Mouse (Mus musculus) lung, embryonic 14.5 days (tissue): ENCODE measurements around the gene Akr1c6. TPM values are rescaled to one million over a fixed set of nuclear protein-coding genes. Genes with fewer than 3 reads are reported as not detected.

Experiments used
- ATAC-seq: fragments of 200-750 bp; cut with Nextera tagmentation; 2 replicates; pipeline ENCODE4 v1.8.0; 2017; ENCODE audit warnings: mild to moderate bottlenecking, moderate TSS enrichment, moderate library complexity; ENCODE audit not compliant: insufficient read depth
- DNase-seq: peaks from one replicate; pipeline ENCODE4 v3.0.0-alpha.2; 2015
- H3K27ac ChIP-seq: fragments of 300-500 bp; sonication (generic); 2 replicates; pipeline ENCODE4 v1.5.1; 2014; ENCODE audit warnings: low read depth, mild to moderate bottlenecking, moderate library complexity
- H3K27me3 ChIP-seq: fragments of 300-500 bp; sonication (generic); 2 replicates; pipeline ENCODE4 v1.6.1; 2014; ENCODE audit warnings: low read length, control low read depth; ENCODE audit not compliant: insufficient read depth
- H3K36me3 ChIP-seq: fragments of 300-500 bp; sonication (generic); 2 replicates; pipeline ENCODE4 v1.6.1; 2014; ENCODE audit warnings: control low read depth; ENCODE audit not compliant: insufficient read depth
- H3K4me1 ChIP-seq: fragments of 300-500 bp; sonication (generic); 2 replicates; pipeline ENCODE4 v1.6.1; 2014; ENCODE audit warnings: antibody characterized with exemption, control low read depth; ENCODE audit not compliant: insufficient read depth
- H3K4me2 ChIP-seq: fragments of 300-500 bp; sonication (generic); 2 replicates; pipeline ENCODE4 v1.6.1; 2014; ENCODE audit warnings: mild to moderate bottlenecking
- H3K4me3 ChIP-seq: fragments of 300-500 bp; sonication (generic); 2 replicates; pipeline ENCODE4 v1.5.1; 2014; ENCODE audit warnings: low read depth, low read length
- H3K9ac ChIP-seq: fragments of 300-500 bp; sonication (generic); 2 replicates; pipeline ENCODE4 v1.6.1; 2014
- H3K9me3 ChIP-seq: fragments of 300-500 bp; sonication (generic); 2 replicates; pipeline ENCODE4 v1.6.1; 2016; ENCODE audit warnings: low read depth, low read length, control low read depth
- CTCF ChIP-seq: IDR thresholded peaks from 2 replicates; pipeline ENCODE4 v1.5.1; 2016; ENCODE audit warnings: antibody characterized with exemption, low read depth
- WGBS: fragments of 180-500 bp; shearing (Covaris S2); extraction: QIAGEN DNeasy Blood & Tissue Kit; methylation state at CpG from one replicate; pipeline ENCODE4 v1.1.7; 2014; 5-methylcytosine and 5-hydroxymethylcytosine counted together
- polyA plus RNA-seq: library from polyadenylated mRNA; unstranded; fragments of >200 nt; fragmentation: Nextera tagmentation; extraction: Ambion mirVana; gene quantifications from 2 replicates; pipeline ENCODE4 v1.2.1, GENCODE M21; 2014

Akr1c6 gene
- polyA plus RNA-seq, 1 experiment from 2014 or later, result not detected

DNA sequence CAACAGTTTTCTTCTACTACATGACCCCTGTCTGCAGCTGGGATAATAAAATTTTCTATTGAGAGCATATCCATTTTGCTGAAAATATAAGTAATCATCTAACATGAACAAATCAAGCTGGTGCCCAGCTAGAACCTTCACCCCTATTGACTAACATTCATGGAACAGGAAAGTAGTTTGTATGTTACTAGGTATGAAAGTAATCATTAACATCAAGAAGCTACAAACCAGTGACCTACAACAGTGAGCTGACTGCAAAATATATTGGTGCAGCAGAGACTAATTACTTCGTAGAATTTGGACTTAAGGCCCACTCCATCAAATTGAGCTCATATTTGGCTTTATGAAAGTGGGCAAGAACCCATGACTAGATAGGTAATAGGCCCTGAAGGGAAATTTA lies 27.3 kb upstream of the Akr1c6 start:
- H3K4me3 ChIP-seq, result no peak overlapping the region
- ATAC-seq (no peak), DNase-seq (no peak)
- H3K27me3 ChIP-seq, result no peaks in the 10 kb centered on the region
- WGBS, result 81% methylated on average over 1 of the region's 1 CpGs
- no peaks in the 10 kb centered on the region for H3K36me3 ChIP-seq
- no peak overlapping the region for H3K27ac ChIP-seq
- H3K9ac ChIP-seq, result no peak overlapping the region
- TF ChIP-seq CTCF, result no peak
- no peaks in the 10 kb centered on the region for H3K4me1 ChIP-seq
- H3K4me2 ChIP-seq, result no peak overlapping the region
- no peaks in the 10 kb centered on the region for H3K9me3 ChIP-seq

DNA sequence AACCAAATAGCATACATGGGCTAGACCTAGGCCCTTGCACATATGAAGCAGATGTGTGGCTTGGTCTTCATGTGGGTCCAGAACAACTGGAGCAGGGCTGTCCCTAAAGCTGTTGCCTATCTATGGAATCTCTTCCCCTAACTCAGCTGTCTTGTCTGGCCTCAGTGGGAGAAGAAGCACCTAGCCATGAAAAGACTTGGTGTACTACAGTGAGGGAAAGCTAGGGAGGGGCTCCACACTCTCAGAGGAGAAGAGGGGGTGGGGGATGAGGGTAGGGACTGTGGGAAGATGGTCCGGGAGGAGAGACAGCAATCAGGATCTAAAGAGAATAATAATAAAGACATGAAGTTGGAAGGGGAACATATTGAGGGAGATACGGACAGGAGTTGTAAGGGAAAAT lies 5.5 kb upstream of the Akr1c6 start:
- no peaks in the 10 kb centered on the region for H3K27me3 ChIP-seq
- no peaks in the 10 kb centered on the region for H3K9me3 ChIP-seq
- no peaks in the 10 kb centered on the region for H3K4me1 ChIP-seq
- no peaks in the 10 kb centered on the region for H3K36me3 ChIP-seq
- H3K9ac ChIP-seq, result no peak overlapping the region
- 79% methylated on average over 2 of the region's 2 CpGs for WGBS
- TF ChIP-seq CTCF, result no peak
- H3K27ac ChIP-seq, result no peak overlapping the region
- no peak overlapping the region for H3K4me2 ChIP-seq
- no peak for DNase-seq
- H3K4me3 ChIP-seq, result no peak overlapping the region
- no peak for ATAC-seq

DNA sequence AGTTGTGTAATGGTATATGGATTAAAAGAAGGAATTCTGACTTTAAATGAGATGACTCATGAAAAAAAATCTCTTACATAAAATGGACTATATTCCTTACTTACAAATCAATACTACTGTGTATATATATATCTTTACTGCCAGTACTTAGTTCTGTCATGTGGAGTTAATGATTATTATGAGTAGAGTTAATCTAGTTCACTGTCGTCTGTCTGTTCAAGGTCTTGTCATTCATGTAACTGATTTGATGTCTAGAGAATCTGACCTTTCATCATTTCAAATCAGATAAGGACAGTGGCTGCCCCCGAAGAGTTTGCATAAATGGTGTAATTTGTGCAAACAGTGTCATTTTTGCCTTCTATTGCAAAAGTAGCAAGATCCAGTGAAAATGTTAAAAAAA lies 5.1 kb upstream of the Akr1c6 start:
- Histone ChIP-seq H3K4me1 (no peaks in the 10 kb centered on the region), H3K9me3 (no peaks in the 10 kb centered on the region), H3K27me3 (no peaks in the 10 kb centered on the region), H3K27ac (no peak overlapping the region), H3K9ac (no peak overlapping the region), H3K4me2 (no peak overlapping the region), H3K36me3 (no peaks in the 10 kb centered on the region), H3K4me3 (no peak overlapping the region)
- ATAC-seq (no peak), DNase-seq (no peak)
- WGBS, result 50% methylated on average over 2 of the region's 2 CpGs
- TF ChIP-seq CTCF, result no peak

DNA sequence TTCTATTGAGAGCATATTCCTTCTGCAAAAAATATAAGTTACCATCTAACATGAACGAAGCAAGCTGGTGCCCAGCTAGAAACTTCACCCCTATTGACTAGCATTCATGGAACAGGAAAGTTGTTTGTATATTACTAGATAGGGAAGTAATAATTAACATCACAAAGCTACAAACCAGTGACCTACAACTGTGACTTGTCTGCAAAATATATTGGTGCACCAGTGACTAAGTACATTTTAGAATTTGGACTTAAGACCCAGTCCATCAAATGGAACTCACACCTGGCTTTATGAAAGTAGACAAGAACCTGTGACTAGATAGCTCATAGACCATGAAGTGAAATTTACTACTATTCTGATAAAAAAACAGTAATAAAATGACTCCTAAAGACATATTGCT lies 3.0 kb upstream of the Akr1c6 start:
- Histone ChIP-seq H3K36me3 (no peaks in the 10 kb centered on the region), H3K4me2 (no peak overlapping the region), H3K9ac (no peak overlapping the region), H3K4me3 (no peak overlapping the region), H3K27me3 (no peaks in the 10 kb centered on the region), H3K27ac (no peak overlapping the region), H3K4me1 (no peaks in the 10 kb centered on the region), H3K9me3 (no peaks in the 10 kb centered on the region)
- WGBS, result 76% methylated on average over 1 of the region's 1 CpGs
- no peak for TF ChIP-seq CTCF
- DNase-seq, result no peak
- ATAC-seq, result no peak

DNA sequence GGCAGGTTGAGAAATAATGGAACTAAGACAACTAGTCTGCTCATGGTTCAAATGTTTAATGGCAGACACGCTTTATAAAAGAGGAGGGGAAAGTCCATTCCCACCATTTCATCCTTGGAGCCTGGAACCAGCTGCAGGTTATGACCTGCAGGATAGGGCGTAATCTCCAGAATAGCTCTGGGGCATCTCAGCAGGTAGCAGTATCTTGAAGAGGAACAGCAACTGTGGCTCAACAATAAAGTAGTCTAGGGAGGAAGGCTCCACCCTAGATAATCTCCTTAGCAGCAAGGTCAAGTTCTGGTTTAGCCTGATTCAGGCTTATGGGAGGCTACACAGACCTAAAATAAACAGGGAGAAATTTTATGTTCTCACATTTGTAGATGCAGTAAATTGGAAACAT lies 31.5 kb downstream of the Akr1c6 start:
- whole genome bisulfite sequencing, result 88% methylated on average over 2 of the region's 2 CpGs
- TF ChIP-seq CTCF, result no peak
- no peak overlapping the region for H3K27ac ChIP-seq
- no peaks in the 10 kb centered on the region for H3K4me1 ChIP-seq
- H3K27me3 ChIP-seq, result no peaks in the 10 kb centered on the region
- H3K36me3 ChIP-seq, result no peaks in the 10 kb centered on the region
- no peak overlapping the region for H3K4me2 ChIP-seq
- no peak overlapping the region for H3K4me3 ChIP-seq
- no peaks in the 10 kb centered on the region for H3K9me3 ChIP-seq
- ATAC-seq (no peak), DNase-seq (no peak)
- no peak overlapping the region for H3K9ac ChIP-seq

DNA sequence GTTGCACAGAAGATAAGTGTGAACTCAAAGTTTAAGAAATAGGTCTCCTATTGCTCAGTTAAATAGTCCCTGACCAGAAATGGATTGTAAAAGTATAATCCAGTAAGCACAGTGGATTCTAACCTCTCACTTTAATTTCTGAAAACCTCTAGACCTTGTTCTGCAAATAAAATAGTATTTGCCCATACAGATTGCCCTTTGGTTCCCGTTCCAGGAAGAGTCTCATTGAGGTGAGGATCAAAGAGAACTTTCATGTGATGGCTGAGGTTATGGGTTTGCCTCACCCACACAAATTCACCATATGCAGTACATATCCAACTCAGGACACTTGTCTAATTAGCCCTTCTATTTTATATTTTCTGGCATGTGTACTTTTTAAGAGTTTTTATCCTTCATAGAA lies 33.8 kb downstream of the Akr1c6 start:
- 60% methylated on average over 1 of the region's 1 CpGs for WGBS
- no peak for DNase-seq
- no peak for ATAC-seq
- Histone ChIP-seq H3K4me3 (no peak overlapping the region), H3K27ac (no peak overlapping the region), H3K27me3 (no peaks in the 10 kb centered on the region), H3K9me3 (no peaks in the 10 kb centered on the region), H3K4me1 (no peaks in the 10 kb centered on the region), H3K9ac (no peak overlapping the region), H3K4me2 (no peak overlapping the region), H3K36me3 (no peaks in the 10 kb centered on the region)
- TF ChIP-seq CTCF, result no peak

Other genes with a start within 250 kb of the Akr1c6 start
- 3.8 and 4.4 TPM in 2 replicates for gene Akr1c13, start 243.2 kb upstream of the Akr1c6 start, polyA plus RNA-seq
- 10.6 and 13.3 TPM in 2 replicates for gene Akr1c19, start 205.6 kb upstream of the Akr1c6 start, polyA plus RNA-seq
- 0.61 and 0.80 TPM in 2 replicates for gene Akr1c12, start 154.9 kb upstream of the Akr1c6 start, polyA plus RNA-seq
- gene Akr1c20, start 89.0 kb downstream of the Akr1c6 start, polyA plus RNA-seq, result not detected in 2 replicates
- not detected in 2 replicates for gene Akr1c21, start 139.8 kb downstream of the Akr1c6 start, polyA plus RNA-seq
- gene Akr1e1, start 174.9 kb downstream of the Akr1c6 start, polyA plus RNA-seq, result 38.8 and 42.3 TPM in 2 replicates